Mouse (Mus musculus): Measurements from ENCODE around the gene Dpf1. TPM values are rescaled to one million over a fixed set of nuclear protein-coding genes. Genes with fewer than 3 reads are reported as not detected.

The Dpf1 gene
- total and polyA plus RNA-seq, 2 experiments from 2014 or later, result 0.61 TPM; not detected in 1

GRCm38 (mm10) chr7:29306108-29306507, 2.4 kb downstream of the Dpf1 start:
- Histone ChIP-seq H3K4me2 (ENCODE audit: low read depth, low read length) (no peak overlapping the region), H3K4me1 (ENCODE audit: control insufficient read depth, insufficient read depth) (peaks cover 22% of the 10 kb centered on the region), H3K27ac (ENCODE audit: low read depth) (no peak overlapping the region), H3K4me3 (ENCODE audit: low read depth, low read length) (no peak overlapping the region), H3K9ac (replicated peaks; ENCODE audit: low read depth, low read length) (no peak overlapping the region), H3K27me3 (ENCODE audit: control insufficient read depth, insufficient read depth, low read length) (peaks cover 87% of the 10 kb centered on the region), H3K36me3 (replicated peaks; ENCODE audit: control insufficient read depth, insufficient read depth, low read length) (no peaks in the 10 kb centered on the region), H3K9me3 (replicated peaks; ENCODE audit: control insufficient read depth, low read length) (no peaks in the 10 kb centered on the region)
- ATAC-seq (ENCODE audit: insufficient read depth, low read depth) (no peak), DNase-seq (ENCODE audit: low spot score) (no peak)
- TF ChIP-seq EP300 (IDR thresholded peaks at IDR 0.05; ENCODE audit: low read depth), result no peak
- no peak for TF ChIP-seq CTCF (IDR thresholded peaks at IDR 0.05; ENCODE audit: low read depth)
- 65% methylated on average over 7 of the region's 7 CpGs for WGBS

- DNase-seq (ENCODE audit: low spot score) (no peak), ATAC-seq (ENCODE audit: insufficient read depth, low read depth) (no peak)
- TF ChIP-seq CTCF (IDR thresholded peaks at IDR 0.05; ENCODE audit: low read depth) (peak; percentile 32), EP300 (IDR thresholded peaks at IDR 0.05; ENCODE audit: low read depth) (no peak)
- no peak overlapping the region for H3K4me3 ChIP-seq (ENCODE audit: low read depth, low read length)
- no peak overlapping the region for H3K4me2 ChIP-seq (ENCODE audit: low read depth, low read length)
- 36% methylated on average over 7 of the region's 7 CpGs for WGBS
- no peak overlapping the region for H3K9ac ChIP-seq (replicated peaks; ENCODE audit: low read depth, low read length)
- no peak overlapping the region for H3K27ac ChIP-seq (ENCODE audit: low read depth)
- no peaks in the 10 kb centered on the region for H3K9me3 ChIP-seq (replicated peaks; ENCODE audit: control insufficient read depth, low read length)
- H3K4me1 ChIP-seq (ENCODE audit: control insufficient read depth, insufficient read depth), result peaks cover 22% of the 10 kb centered on the region
- H3K27me3 ChIP-seq (ENCODE audit: control insufficient read depth, insufficient read depth, low read length), result peaks cover 92% of the 10 kb centered on the region
- no peaks in the 10 kb centered on the region for H3K36me3 ChIP-seq (replicated peaks; ENCODE audit: control insufficient read depth, insufficient read depth, low read length)
Measured at GRCm38 (mm10) chr7:29306619-29307018, 2.9 kb downstream of the Dpf1 start.

- Histone ChIP-seq H3K4me1 (ENCODE audit: control insufficient read depth, insufficient read depth) (peaks cover 22% of the 10 kb centered on the region), H3K27me3 (ENCODE audit: control insufficient read depth, insufficient read depth, low read length) (peaks cover 86% of the 10 kb centered on the region), H3K27ac (ENCODE audit: low read depth) (no peak overlapping the region), H3K9ac (replicated peaks; ENCODE audit: low read depth, low read length) (no peak overlapping the region), H3K4me2 (ENCODE audit: low read depth, low read length) (peak overlapping the region; percentile 80), H3K36me3 (replicated peaks; ENCODE audit: control insufficient read depth, insufficient read depth, low read length) (no peaks in the 10 kb centered on the region), H3K9me3 (replicated peaks; ENCODE audit: control insufficient read depth, low read length) (no peaks in the 10 kb centered on the region), H3K4me3 (ENCODE audit: low read depth, low read length) (peak overlapping the region; percentile 51)
- DNase-seq (ENCODE audit: low spot score), result peak; percentile 76
- ATAC-seq (ENCODE audit: insufficient read depth, low read depth), result peak; percentile 82
- WGBS, result 2% methylated on average over 41 of the region's 42 CpGs
- TF ChIP-seq EP300 (IDR thresholded peaks at IDR 0.05; ENCODE audit: low read depth), result no peak
- TF ChIP-seq CTCF (IDR thresholded peaks at IDR 0.05; ENCODE audit: low read depth), result no peak
Measured at GRCm38 (mm10) chr7:29307350-29308104, 3.8 kb downstream of the Dpf1 start.

GRCm38 (mm10) chr7:29309221-29309721, 5.5 kb downstream of the Dpf1 start:
- ATAC-seq (ENCODE audit: insufficient read depth, low read depth) (no peak), DNase-seq (ENCODE audit: low spot score) (no peak)
- Histone ChIP-seq H3K27me3 (ENCODE audit: control insufficient read depth, insufficient read depth, low read length) (peaks cover 75% of the 10 kb centered on the region), H3K36me3 (replicated peaks; ENCODE audit: control insufficient read depth, insufficient read depth, low read length) (no peaks in the 10 kb centered on the region), H3K27ac (ENCODE audit: low read depth) (no peak overlapping the region), H3K9me3 (replicated peaks; ENCODE audit: control insufficient read depth, low read length) (no peaks in the 10 kb centered on the region), H3K4me1 (ENCODE audit: control insufficient read depth, insufficient read depth) (peaks cover 17% of the 10 kb centered on the region), H3K4me3 (ENCODE audit: low read depth, low read length) (peak overlapping the region; percentile 45), H3K4me2 (ENCODE audit: low read depth, low read length) (peak overlapping the region; percentile 75), H3K9ac (replicated peaks; ENCODE audit: low read depth, low read length) (peak overlapping the region; percentile 47)
- WGBS, result 1% methylated on average over 36 of the region's 36 CpGs
- TF ChIP-seq EP300 (IDR thresholded peaks at IDR 0.05; ENCODE audit: low read depth) (no peak), CTCF (IDR thresholded peaks at IDR 0.05; ENCODE audit: low read depth) (no peak)

- Histone ChIP-seq H3K27ac (ENCODE audit: low read depth) (no peak overlapping the region), H3K27me3 (ENCODE audit: control insufficient read depth, insufficient read depth, low read length) (peaks cover 70% of the 10 kb centered on the region), H3K4me1 (ENCODE audit: control insufficient read depth, insufficient read depth) (peaks cover 15% of the 10 kb centered on the region), H3K9ac (replicated peaks; ENCODE audit: low read depth, low read length) (peak overlapping the region; percentile 47; the same call in 1 of the 2 replicates), H3K4me3 (ENCODE audit: low read depth, low read length) (peak overlapping the region; percentile 45), H3K36me3 (replicated peaks; ENCODE audit: control insufficient read depth, insufficient read depth, low read length) (no peaks in the 10 kb centered on the region), H3K9me3 (replicated peaks; ENCODE audit: control insufficient read depth, low read length) (no peaks in the 10 kb centered on the region), H3K4me2 (ENCODE audit: low read depth, low read length) (peak overlapping the region; percentile 75)
- DNase-seq (ENCODE audit: low spot score), result no peak
- TF ChIP-seq CTCF (IDR thresholded peaks at IDR 0.05; ENCODE audit: low read depth) (no peak), EP300 (IDR thresholded peaks at IDR 0.05; ENCODE audit: low read depth) (no peak)
- 10% methylated on average over 5 of the region's 5 CpGs for WGBS
- ATAC-seq (ENCODE audit: insufficient read depth, low read depth), result no peak
Measured at GRCm38 (mm10) chr7:29309749-29310148, 6.0 kb downstream of the Dpf1 start.

Data from heart, postnatal 0 days (tissue).